Mouse (Mus musculus): ENCODE measurements around the gene Zfp799. TPM values are rescaled to one million over a fixed set of nuclear protein-coding genes. Genes with fewer than 3 reads are reported as not detected.

Gene Zfp799
- polyA plus RNA-seq, 1 experiment from 2014 or later, result 19.2 TPM

DNA sequence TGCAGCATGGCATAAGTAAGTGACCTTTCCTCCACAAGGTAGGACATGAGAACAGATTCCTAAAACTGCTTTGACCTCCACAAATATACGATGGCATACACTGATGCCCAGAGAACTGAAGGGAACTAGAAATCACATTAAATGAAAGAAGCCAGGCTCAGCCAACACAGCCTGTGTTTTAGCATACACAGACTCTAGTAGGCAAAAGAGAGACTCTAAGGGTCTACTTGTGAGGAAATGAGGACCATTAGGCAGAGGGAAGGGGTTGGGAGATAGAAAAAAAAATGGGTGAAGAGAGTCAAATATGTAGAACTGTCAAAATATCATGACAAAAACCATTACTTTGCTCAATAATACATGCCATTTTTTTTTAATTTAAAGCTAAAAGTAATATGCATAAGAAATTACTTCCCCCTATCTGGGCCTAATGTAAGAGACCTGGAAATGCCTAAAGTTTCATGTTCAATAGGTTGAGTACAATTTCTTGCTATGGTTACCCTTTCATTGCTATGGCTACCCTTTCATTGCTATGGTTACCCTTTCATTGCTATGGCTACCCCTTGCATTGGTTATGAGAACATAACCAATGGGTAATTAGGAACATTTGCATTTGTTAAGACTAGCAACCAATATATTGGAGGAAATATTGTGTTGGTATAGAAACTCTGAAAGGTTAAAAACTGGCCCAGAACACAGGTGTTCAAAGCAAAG, 13.8 kb downstream of the Zfp799 start:
- no peak overlapping the region for H3K4me3 ChIP-seq
- H3K9me3 ChIP-seq (replicated peaks), result no peaks in the 10 kb centered on the region
- H3K27ac ChIP-seq, result 0 out of 2 replicates have a peak overlapping the region, but pooled peaks have one; percentile 1
- WGBS, result 66% methylated on average over 1 of the region's 1 CpGs
- ATAC-seq, result peak; percentile 72
- H3K27me3 ChIP-seq, result no peaks in the 10 kb centered on the region
- peaks cover 10% of the 10 kb centered on the region for H3K4me1 ChIP-seq
- no peak overlapping the region for H3K9ac ChIP-seq
- peak overlapping the region; percentile 26; the same call in 1 of the 2 replicates for H3K4me2 ChIP-seq
- peaks cover 50% of the 10 kb centered on the region for H3K36me3 ChIP-seq (ENCODE audit: poor library complexity, severe bottlenecking)

DNA sequence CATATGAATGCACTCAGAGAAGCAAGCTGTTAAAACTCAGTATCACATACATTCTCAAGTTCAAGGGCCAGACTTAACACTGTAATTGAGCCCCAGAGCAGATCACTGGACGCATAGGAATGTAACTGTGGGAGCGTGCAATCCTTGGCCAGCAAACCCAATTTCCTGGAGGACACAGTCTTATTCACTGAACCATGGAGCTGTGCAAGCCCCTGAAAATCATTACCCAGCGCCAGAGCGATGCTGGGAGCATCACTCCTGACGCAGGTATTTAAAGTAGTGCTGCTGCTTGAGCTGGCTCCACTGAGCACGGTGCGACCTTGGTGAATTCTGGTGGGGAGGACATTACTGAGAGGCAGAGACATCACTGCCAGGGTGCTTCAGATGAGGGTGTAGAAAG, 15.9 kb downstream of the Zfp799 start:
- WGBS, result 88% methylated on average over 7 of the region's 7 CpGs
- H3K4me3 ChIP-seq, result no peak overlapping the region
- H3K27ac ChIP-seq, result no peak overlapping the region
- H3K4me2 ChIP-seq, result no peak overlapping the region
- H3K9me3 ChIP-seq (replicated peaks), result no peaks in the 10 kb centered on the region
- H3K36me3 ChIP-seq (ENCODE audit: poor library complexity, severe bottlenecking), result peaks cover 32% of the 10 kb centered on the region
- ATAC-seq, result no peak
- no peaks in the 10 kb centered on the region for H3K27me3 ChIP-seq
- peaks cover 12% of the 10 kb centered on the region for H3K4me1 ChIP-seq
- H3K9ac ChIP-seq, result no peak overlapping the region

DNA sequence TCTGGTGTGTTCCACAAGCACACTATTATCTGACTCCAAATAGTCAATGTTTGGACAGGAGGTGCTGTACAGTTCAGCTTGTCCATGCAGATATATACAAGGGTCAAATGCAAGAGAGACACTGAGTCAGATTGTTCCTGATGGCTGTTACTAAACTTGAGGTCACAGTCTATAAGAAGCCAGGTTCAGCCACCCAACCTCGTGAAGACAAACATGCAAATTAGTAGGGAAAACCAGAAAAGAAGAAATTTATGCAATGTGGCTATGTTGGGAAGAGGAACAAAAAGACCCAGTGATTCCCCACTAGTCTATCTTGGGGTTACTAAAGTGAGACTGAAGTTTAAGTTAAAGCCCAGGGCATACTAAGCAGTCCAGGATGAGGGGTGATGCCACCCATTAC, 19.4 kb downstream of the Zfp799 start:
- no peaks in the 10 kb centered on the region for H3K9me3 ChIP-seq (replicated peaks)
- H3K4me2 ChIP-seq, result 0 out of 2 replicates have a peak overlapping the region, but pooled peaks have one; percentile 68
- 21% methylated on average over 1 of the region's 1 CpGs for WGBS
- H3K4me3 ChIP-seq, result no peak overlapping the region
- no peaks in the 10 kb centered on the region for H3K27me3 ChIP-seq
- no peak overlapping the region for H3K9ac ChIP-seq
- ATAC-seq, result no peak
- no peak overlapping the region for H3K27ac ChIP-seq
- peaks cover 30% of the 10 kb centered on the region for H3K4me1 ChIP-seq
- H3K36me3 ChIP-seq (ENCODE audit: poor library complexity, severe bottlenecking), result peaks cover 12% of the 10 kb centered on the region

DNA sequence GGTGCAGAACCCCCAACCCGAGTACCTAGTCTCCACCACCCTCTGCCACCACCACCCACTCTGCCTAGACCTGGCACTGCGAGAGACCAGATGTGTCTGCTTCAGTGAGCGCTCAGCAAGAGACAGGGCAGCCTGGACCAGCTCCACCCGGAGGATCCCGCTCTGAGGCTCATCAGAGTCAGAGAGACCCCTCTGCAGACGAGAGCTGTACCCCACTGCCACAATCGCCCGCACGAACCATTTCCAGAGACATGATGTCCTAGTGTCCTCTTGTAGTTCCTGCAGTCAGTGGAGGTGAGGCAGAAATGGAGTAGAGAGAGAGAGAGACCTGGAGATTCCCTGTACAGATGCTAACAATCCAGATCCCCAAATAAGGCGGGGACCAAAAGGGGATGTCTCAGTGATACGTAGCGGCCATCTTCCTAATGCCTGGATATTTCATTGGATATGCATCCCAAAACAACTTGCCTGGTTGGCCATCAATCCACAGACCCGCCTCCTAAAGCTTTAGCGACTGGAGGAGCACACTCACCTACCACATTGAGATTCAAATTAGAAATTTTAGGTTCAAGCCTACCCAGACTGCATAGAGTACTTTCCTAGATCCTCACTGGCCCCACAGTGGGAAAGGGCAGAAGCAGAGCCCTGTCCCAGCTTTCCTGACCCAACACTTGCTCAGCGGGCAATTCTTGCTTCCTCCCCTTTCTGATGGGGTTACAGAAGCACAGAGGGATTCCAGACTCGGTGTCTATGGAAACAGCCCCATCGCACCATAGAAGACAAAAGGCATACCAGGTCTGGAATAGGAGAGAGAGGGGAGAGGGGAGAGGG, 20.3 kb downstream of the Zfp799 start, which contains the start of gene Zfp811:
Zfp811 (minus strand) TSS at position 388 of the 831 bp plus-strand sequence.
- H3K27me3 ChIP-seq, result no peaks in the 10 kb centered on the region
- peak within 1 kb of the TSS; percentile 92 for H3K27ac ChIP-seq
- WGBS, result 1% methylated on average over 17 of the region's 17 CpGs
- no peaks in the 10 kb centered on the region for H3K9me3 ChIP-seq (replicated peaks)
- peak within 1 kb of the TSS; percentile 68 for H3K4me2 ChIP-seq
- peak; percentile 93 for ATAC-seq
- peaks cover 6% of the 10 kb centered on the region for H3K36me3 ChIP-seq (ENCODE audit: poor library complexity, severe bottlenecking)
- peak within 1 kb of the TSS; percentile 63 for H3K4me3 ChIP-seq
- H3K4me1 ChIP-seq, result peaks cover 30% of the 10 kb centered on the region
- peak within 1 kb of the TSS; percentile 84 for H3K9ac ChIP-seq

DNA sequence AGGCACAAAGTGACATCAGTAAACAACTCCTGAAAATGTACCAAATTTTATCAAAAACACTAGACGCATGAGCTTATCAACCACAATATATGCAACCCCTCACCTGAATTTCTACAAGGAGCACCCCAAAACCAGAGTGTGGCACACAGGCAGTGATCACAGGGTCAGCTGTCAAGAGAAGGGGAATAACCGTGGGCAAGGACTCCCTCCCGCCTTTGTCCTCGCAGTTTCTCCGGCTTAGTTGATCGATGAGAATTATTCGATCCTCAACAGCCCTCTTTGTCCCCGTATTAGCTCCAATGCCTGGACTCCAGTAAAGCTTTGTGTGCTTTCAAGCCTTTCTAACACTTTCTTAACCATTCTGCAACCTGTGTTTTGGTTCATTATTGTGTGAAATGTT, 21.1 kb downstream of the Zfp799 start:
- Histone ChIP-seq H3K36me3 (ENCODE audit: poor library complexity, severe bottlenecking) (no peaks in the 10 kb centered on the region; the same call in 1 of the 2 replicates), H3K27me3 (no peaks in the 10 kb centered on the region), H3K9ac (peak overlapping the region; percentile 84), H3K4me2 (peak overlapping the region; percentile 68), H3K9me3 (replicated peaks) (no peaks in the 10 kb centered on the region), H3K27ac (peak overlapping the region; percentile 92), H3K4me3 (peak overlapping the region; percentile 63), H3K4me1 (peaks cover 30% of the 10 kb centered on the region)
- ATAC-seq, result no peak
- 4% methylated on average over 8 of the region's 8 CpGs for WGBS

DNA sequence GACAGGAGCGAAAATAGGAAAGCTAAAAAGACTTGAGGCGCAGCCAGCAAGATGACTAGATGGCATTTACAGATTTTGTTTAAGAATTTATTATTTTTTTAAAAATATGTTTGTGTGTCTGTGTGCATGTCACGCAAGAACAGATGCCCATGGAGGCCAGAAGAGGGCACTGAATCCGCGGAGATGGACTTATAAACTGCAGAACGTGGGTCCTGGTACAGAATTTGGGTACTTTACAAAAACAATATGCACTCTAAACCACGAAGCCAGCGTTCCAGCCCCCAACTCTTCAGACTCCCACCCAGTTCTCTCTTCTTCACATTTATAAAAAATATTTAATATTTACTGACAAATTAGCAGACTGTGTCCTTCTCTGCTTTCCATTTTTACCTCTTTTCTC, 40.8 kb downstream of the Zfp799 start:
- no peak for ATAC-seq
- Histone ChIP-seq H3K27ac (no peak overlapping the region), H3K9ac (no peak overlapping the region), H3K4me3 (peak overlapping the region; percentile 95; the same call in 1 of the 2 replicates), H3K4me2 (no peak overlapping the region), H3K4me1 (peaks cover 27% of the 10 kb centered on the region), H3K36me3 (ENCODE audit: poor library complexity, severe bottlenecking) (peaks cover 12% of the 10 kb centered on the region), H3K27me3 (no peaks in the 10 kb centered on the region), H3K9me3 (replicated peaks) (no peaks in the 10 kb centered on the region)
- WGBS, result 76% methylated on average over 8 of the region's 8 CpGs

DNA sequence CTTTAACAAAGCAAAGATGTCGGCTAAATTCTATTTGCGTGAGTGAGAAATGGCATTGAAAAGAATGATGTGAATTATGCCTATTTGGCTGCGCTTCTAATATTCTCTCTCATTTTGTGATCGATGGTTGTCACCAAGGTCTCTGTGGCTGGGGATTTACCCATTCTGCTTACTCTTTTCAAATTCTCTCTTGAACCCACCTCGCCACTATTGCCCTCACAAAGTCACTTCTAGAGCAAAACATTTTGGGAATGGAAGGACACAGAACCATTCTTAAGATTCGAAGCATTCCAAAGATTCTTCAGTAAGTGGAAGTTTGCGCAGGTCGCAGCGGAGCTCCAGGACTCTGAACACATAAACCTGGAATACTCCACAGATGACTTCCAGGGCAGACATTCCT, 41.5 kb downstream of the Zfp799 start:
- peak overlapping the region; percentile 94 for H3K9ac ChIP-seq
- H3K27me3 ChIP-seq, result no peaks in the 10 kb centered on the region
- peak overlapping the region; percentile 95 for H3K4me3 ChIP-seq
- H3K4me2 ChIP-seq, result peak overlapping the region; percentile 75
- H3K27ac ChIP-seq, result no peak overlapping the region
- 7% methylated on average over 9 of the region's 9 CpGs for WGBS
- peak; percentile 2; the same call in 1 of the 2 replicates for ATAC-seq
- peaks cover 18% of the 10 kb centered on the region for H3K36me3 ChIP-seq (ENCODE audit: poor library complexity, severe bottlenecking)
- no peaks in the 10 kb centered on the region for H3K9me3 ChIP-seq (replicated peaks)
- H3K4me1 ChIP-seq, result peaks cover 27% of the 10 kb centered on the region

DNA sequence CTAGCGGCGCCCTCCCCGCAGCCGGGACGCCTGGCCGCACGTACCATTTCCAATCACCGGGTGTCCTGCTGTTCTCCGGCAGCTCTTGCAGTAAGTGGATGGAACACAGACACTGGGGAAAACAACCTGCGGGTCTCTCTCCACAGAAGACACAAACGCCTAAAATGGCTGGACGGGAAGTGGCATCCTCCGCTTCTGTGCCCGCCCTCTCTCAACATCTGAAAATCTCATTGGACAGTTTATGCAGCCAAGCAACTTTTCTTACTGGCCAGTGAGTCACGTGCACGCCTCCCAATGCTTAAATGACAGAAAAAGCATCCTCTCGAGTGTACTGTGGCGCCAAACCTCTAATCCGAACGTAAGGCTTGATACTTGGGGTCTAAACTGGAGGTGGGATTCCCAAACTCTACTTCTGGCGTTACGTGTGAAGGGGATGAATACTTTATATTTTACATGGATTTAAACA, 41.9 kb downstream of the Zfp799 start, which contains the start of gene Zfp871:
Zfp871 (minus strand) TSS at position 194 of the 466 bp plus-strand sequence.
- Histone ChIP-seq H3K9ac (peak within 1 kb of the TSS; percentile 94), H3K4me1 (peaks cover 27% of the 10 kb centered on the region), H3K36me3 (ENCODE audit: poor library complexity, severe bottlenecking) (peaks cover 23% of the 10 kb centered on the region), H3K27me3 (no peaks in the 10 kb centered on the region), H3K27ac (peak within 1 kb of the TSS; percentile 92), H3K9me3 (replicated peaks) (no peaks in the 10 kb centered on the region), H3K4me3 (peak within 1 kb of the TSS; percentile 95), H3K4me2 (peak within 1 kb of the TSS; percentile 75)
- peak; percentile 99 for ATAC-seq
- under 1% methylated on average over 22 of the region's 22 CpGs for WGBS

DNA sequence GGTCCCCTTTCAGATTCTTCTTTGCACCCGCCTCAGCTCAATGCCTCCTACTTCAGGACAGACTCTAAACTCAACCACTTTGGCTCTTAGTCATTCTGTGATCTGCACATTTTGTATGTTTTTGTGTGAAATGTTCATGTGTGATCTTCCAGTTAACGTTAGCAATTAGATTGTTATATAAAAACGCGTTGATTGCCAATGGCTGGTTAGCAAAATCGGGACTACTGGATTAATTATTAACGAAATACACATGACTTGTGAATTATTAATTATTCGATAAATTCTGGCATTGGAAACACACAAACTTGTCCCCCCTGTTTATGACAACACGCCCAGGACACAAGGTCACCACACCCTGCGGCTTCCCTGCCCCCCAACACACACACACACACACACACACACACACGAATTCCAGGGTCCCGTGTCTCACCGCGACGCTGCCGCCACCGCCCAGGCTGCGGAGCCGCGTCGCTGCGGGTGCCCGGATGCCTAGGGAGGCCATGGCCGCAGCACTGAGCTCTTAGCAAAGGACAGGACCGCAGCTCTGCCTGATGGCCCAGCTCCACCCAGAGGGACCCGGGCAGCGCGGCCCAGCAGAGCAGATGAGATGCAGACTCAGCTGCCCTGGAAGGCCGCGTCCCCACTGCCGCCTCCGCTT, 42.5 kb downstream of the Zfp799 start:
- ATAC-seq, result peak; percentile 90
- Histone ChIP-seq H3K9ac (peak overlapping the region; percentile 94), H3K9me3 (replicated peaks) (no peaks in the 10 kb centered on the region), H3K4me1 (peaks cover 27% of the 10 kb centered on the region), H3K4me2 (peak overlapping the region; percentile 75), H3K4me3 (peak overlapping the region; percentile 95), H3K27me3 (no peaks in the 10 kb centered on the region), H3K27ac (peak overlapping the region; percentile 92), H3K36me3 (ENCODE audit: poor library complexity, severe bottlenecking) (peaks cover 27% of the 10 kb centered on the region)
- 1% methylated on average over 31 of the region's 31 CpGs for WGBS

DNA sequence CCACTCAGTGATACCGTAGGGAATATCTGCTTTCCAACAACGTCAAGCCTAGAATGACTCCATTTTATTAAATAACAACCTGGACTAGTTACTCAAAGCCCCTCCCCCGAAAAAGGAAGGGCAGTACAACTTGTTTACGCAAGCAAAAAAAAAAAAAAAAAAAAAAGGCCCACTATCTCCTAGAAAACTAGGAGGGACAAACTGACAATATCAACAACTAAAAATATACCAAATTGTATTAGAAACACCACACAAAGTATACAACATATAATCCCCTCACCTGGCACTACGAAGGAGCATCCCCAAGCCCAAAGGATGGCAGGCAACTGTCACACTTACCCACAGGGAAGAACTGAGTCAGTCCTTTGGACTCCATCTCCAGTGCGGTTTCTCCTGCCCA, 43.1 kb downstream of the Zfp799 start:
- Histone ChIP-seq H3K9ac (peak overlapping the region; percentile 94), H3K27ac (no peak overlapping the region), H3K36me3 (ENCODE audit: poor library complexity, severe bottlenecking) (peaks cover 28% of the 10 kb centered on the region), H3K4me2 (peak overlapping the region; percentile 75), H3K4me3 (peak overlapping the region; percentile 95), H3K27me3 (no peaks in the 10 kb centered on the region), H3K4me1 (peaks cover 27% of the 10 kb centered on the region), H3K9me3 (replicated peaks) (no peaks in the 10 kb centered on the region)
- no peak for ATAC-seq
- WGBS, result 75% methylated on average over 6 of the region's 6 CpGs

DNA sequence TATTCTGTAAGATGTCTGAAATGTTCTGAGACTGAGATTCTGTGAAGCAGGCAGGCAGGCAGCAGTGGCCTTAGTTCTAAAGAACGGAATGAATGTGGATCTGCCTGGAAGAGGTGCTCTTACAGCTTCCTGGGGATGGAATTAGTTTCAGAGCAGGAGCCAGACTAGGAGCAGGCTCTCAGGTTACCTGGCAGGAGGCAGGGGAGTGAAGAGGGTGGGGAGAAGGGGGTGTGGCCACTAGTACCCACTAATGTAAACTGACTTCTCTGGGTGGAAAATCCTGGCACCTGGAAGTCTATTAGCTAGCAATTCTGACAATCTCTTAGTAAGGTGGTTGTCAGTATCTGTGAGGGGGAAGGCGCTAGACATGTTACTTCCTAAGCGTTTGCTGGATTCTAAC, 44.4 kb downstream of the Zfp799 start:
- Histone ChIP-seq H3K4me1 (peaks cover 27% of the 10 kb centered on the region), H3K27me3 (no peaks in the 10 kb centered on the region), H3K4me3 (0 out of 2 replicates have a peak overlapping the region, but pooled peaks have one; percentile 1), H3K9ac (no peak overlapping the region; the same call in 1 of the 2 replicates), H3K9me3 (replicated peaks) (no peaks in the 10 kb centered on the region), H3K4me2 (peak overlapping the region; percentile 23; the same call in 1 of the 2 replicates), H3K27ac (no peak overlapping the region), H3K36me3 (ENCODE audit: poor library complexity, severe bottlenecking) (peaks cover 28% of the 10 kb centered on the region)
- ATAC-seq, result no peak
- 95% methylated on average over 3 of the region's 3 CpGs for WGBS
